Mouse (Mus musculus) bone marrow macrophage, adult 2 months (primary cell): ENCODE results near the gene Lrig2.

ENCODE experiments used
- CTCF ChIP-seq: IDR thresholded peaks from 2 replicates; pipeline ENCODE4 v1.5.1; 2012; ENCODE audit warnings: low read depth, mild to moderate bottlenecking, low read length, moderate library complexity
- POLR2A ChIP-seq: IDR thresholded peaks from 2 replicates; pipeline ENCODE4 v1.6.1; 2012; ENCODE audit warnings: mild to moderate bottlenecking, low read depth, low read length, borderline replicate concordance

- TF ChIP-seq CTCF = no peak
- no peak for TF ChIP-seq POLR2A
These were observed 13.3 kb upstream of the Lrig2 start for GRCm38 (mm10) chr3:104525029-104525428.
